Mouse (Mus musculus): ENCODE measurements at regions not wholly inside any gene's neighbourhood (a gene's known extent, or its start where the extent isn't known, plus 50 kb on each side); places are given as distances from the start of the nearest gene placed in this dataset.

DNA sequence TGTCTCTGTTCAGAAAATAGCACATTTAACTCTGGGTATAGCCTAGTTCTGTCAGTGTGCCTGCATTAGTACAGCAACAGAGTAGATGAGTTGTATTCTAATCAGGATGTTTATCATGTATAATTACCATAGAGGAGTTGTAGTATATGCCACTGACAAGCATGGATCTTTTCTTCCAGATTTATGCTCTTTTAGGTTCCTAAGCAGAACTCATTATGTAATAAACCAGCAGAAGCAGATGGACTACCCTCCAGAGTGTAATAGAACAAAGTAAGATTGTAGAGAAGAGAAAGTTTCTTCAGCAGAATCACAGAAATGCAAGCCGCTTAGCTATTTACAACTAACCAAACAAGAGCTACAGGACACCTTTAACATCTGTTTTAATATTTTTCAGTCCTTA is 517.2 kb upstream of the Epha5 start:
- DNase-seq (ENCODE audit: extremely low spot score, low read depth, low spot score): no peak

DNA sequence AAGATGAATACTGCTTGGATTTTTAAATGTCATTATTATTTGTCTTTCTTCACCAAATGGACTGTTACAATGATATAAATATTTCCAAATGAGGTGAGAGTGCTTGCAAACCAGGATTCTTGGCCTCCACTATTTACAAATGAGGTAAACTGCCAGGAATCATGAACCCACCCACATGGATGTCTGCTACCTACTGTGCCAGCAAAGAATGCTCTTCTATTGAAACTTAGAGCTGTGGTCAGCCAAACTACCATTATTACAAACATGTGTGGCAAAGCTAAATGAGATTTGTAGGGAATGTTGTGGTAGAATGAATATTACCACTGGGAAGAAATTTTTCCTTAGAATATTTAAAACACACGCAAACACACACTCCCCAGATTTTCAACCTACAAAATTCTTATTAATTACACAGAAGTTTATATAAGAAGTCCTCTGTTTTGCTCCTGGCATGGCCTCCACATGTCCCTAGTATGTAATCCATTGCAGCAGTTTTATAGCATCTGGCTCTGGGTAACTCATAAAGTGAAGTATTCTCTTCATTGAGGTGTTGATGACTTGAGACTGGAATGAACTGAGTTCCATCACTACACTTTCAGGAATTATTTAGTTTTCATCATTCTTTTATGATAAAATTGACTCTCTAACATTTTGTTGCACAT is 500.6 kb upstream of the Epha5 start:
- no peak for DNase-seq (ENCODE audit: extremely low spot score, low read depth, low spot score)

GRCm38 (mm10) chr5:84901669-84902068 is 484.5 kb upstream of the Epha5 start:
- DNase-seq (ENCODE audit: extremely low spot score, low read depth, low spot score): no peak

DNA sequence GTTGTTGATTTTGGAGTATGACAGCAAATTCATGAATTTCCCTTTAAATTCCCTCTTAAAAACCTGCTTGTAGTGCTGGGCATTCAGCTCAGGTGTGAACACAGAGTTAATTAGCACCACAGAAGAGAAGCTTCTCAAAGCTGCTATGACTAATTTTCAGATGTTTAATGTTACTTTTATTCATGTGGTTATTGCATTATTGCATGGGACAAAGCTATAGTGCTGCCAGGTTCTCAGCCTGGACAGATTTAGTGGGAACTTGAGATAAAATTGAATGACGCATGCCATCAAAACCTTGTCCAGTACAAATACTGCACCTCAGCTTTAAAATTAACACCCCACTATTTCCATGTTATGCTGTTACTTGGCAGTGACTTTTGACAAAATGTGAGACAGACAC is 480.4 kb upstream of the Epha5 start:
- DNase-seq (ENCODE audit: extremely low spot score, low read depth, low spot score): no peak

- DNase-seq (ENCODE audit: extremely low spot score, low read depth, low spot score): no peak
Measured at GRCm38 (mm10) chr5:84853622-84854021, 436.4 kb upstream of the Epha5 start.

DNA sequence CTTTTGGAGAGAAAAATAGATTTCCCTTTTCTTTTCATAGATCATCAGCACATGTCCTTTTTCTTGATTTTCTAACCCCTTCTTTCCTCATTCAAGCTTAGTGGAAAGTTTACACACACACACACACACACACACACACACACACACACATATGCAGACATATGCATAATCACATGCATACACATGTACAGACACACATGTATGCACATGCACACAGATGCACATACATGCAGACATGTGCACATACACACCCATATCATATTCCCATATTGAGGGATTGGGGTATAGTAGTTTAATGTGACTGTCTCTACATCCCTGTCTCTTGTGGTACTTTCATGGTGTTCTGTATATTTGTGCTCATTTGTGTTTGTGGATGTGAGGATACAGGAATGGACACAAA is 432.0 kb upstream of the Epha5 start:
- no peak for DNase-seq (ENCODE audit: extremely low spot score, low read depth, low spot score)

GRCm38 (mm10) chr5:84848765-84849164 is 431.6 kb upstream of the Epha5 start:
- DNase-seq (ENCODE audit: extremely low spot score, low read depth, low spot score): no peak

GRCm38 (mm10) chr5:84811460-84811859 is 394.3 kb upstream of the Epha5 start:
- DNase-seq (ENCODE audit: extremely low spot score, low read depth, low spot score): no peak

DNA sequence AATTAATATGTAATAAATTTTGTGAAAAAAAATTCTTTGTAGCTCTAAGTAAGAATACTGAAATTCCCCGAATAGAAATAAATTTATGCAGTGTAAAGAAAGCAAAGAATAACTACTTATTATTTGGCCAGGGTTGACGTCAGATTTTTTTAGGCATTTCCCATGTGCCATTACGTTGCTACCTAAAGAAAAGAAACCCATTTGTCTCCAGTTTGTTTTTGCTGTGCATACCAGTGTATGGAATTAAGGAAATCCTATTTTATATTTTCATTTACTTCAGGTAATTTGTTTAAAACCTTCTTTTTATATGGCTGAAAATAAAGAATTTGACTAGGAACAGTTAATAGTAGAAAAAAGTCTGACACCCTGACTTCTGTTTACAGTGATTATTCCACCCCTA is 393.7 kb upstream of the Epha5 start:
- DNase-seq (ENCODE audit: extremely low spot score, low read depth, low spot score): no peak

DNA sequence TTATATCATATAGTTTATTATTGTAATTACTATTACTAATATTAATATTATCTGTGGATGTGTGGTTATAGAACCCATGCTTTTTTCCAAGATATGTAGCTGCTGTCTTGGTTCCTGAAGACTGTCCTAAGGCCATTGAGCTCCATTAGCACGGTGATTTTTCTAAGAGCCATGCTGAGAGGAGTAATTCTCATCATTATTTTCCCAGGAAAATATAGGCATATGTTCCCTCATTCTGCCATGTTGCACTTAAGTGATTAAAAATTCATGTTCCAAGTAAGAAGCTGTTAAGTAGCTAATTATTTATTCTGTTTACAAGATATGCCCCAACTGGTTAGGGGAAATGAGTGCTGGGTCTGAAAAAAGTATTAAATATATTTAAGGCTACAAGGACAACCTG is 345.4 kb upstream of the Epha5 start:
- DNase-seq (ENCODE audit: extremely low spot score, low read depth, low spot score): no peak

- no peak for DNase-seq (ENCODE audit: extremely low spot score, low read depth, low spot score)
Measured at GRCm38 (mm10) chr5:84752053-84752452, 334.9 kb upstream of the Epha5 start.

GRCm38 (mm10) chr5:84705436-84705835 is 288.3 kb upstream of the Epha5 start:
- DNase-seq (ENCODE audit: extremely low spot score, low read depth, low spot score): no peak

GRCm38 (mm10) chr5:84690334-84691258 is 273.4 kb upstream of the Epha5 start:
- no peak for DNase-seq (ENCODE audit: extremely low spot score, low read depth, low spot score)

GRCm38 (mm10) chr5:84687534-84687933 is 270.4 kb upstream of the Epha5 start:
- DNase-seq (ENCODE audit: extremely low spot score, low read depth, low spot score): no peak

- DNase-seq (ENCODE audit: extremely low spot score, low read depth, low spot score): no peak
Measured at GRCm38 (mm10) chr5:84655171-84655570, 238.0 kb upstream of the Epha5 start.

- peak; percentile 64 for DNase-seq (ENCODE audit: extremely low spot score, low read depth, low spot score)
Measured at GRCm38 (mm10) chr5:84635502-84635901, 218.3 kb upstream of the Epha5 start.

DNA sequence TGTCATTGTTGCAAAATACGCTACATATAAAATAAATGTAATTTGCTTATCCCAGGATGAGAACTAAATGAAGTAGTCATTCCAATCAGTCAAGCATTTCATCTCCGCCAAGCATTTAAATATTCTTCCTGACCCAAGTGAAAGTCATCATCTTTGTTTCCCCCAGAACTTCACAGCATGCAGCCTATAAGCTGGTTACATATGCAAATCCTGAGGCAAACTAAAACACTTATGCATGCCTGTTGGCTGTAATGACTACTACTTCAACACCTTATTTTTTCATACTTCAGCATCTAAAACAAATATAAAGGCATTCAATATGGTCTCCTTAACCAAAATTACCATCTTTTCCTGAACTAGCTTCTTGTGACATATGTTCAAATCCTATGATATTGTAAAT is 215.7 kb upstream of the Epha5 start:
- DNase-seq (ENCODE audit: extremely low spot score, low read depth, low spot score): no peak

- no peak for DNase-seq (ENCODE audit: extremely low spot score, low read depth, low spot score)
Measured at GRCm38 (mm10) chr5:84618194-84618593, 201.0 kb upstream of the Epha5 start.

DNA sequence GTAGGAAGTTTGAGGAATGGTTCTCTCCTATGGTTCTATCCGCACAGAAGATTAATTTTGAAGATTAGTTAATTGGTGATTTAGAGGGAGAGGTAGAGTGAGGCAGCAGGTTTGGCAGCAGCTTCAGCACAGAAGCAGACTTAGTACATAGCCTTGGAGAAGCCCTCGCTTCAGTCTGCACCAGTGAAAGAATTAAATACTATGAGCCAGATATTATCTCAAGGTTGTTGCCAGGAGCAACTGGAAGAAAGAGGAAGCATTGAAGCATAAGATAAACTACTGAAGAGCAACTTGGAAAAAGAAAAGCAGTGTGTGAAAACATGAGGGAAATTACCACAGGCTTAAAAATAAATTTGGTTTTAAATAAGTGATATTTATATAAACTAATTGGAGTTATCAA is 191.5 kb upstream of the Epha5 start:
- DNase-seq (ENCODE audit: extremely low spot score, low read depth, low spot score): no peak

DNA sequence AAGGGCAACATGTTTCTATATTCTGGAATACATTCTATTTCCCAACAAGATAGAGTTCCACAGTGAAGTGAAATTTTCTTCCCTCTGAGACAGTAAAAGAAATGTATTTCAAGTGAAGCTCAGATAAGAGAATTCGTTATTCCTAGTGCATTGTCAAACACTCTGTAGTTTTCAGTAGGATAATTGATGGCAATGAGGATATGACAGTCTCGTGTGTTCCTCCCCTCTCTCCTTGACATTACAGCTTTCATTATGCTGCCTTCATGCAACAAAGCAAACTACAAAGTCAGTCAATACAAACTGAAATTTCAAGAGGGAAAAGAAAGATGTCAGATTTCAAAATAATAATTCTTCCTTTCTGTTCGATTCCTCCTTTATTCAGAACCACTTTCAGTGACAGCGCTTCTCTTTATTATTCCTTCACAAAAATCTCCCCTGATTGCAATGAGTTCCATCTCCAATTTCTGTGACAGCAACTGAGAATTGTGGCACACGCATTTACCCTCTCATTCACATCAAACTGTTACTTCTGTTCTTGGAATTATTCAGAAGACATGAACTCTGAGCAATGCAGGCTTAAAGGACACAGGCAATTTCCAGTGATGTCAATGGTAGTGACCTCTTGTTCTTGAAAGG is 148.2 kb upstream of the Epha5 start:
- DNase-seq (ENCODE audit: extremely low spot score, low read depth, low spot score): no peak

GRCm38 (mm10) chr5:84519836-84520235 is 102.7 kb upstream of the Epha5 start:
- no peak for DNase-seq (ENCODE audit: extremely low spot score, low read depth, low spot score)

- DNase-seq (ENCODE audit: extremely low spot score, low read depth, low spot score): no peak
Measured at GRCm38 (mm10) chr5:84510144-84510543, 93.0 kb upstream of the Epha5 start.

Measured in hindlimb bud, embryonic 11.5 days (tissue).